Mouse (Mus musculus) midbrain, embryonic 15.5 days (tissue): Measurements from ENCODE around the gene Tmem177. TPM values are rescaled to one million over a fixed set of nuclear protein-coding genes. Genes with fewer than 3 reads are reported as not detected.

Source experiments
- ATAC-seq: fragments of 200-750 bp; cut with Nextera tagmentation; replicated peaks from 2 replicates; pipeline ENCODE4 v1.8.0; 2017; ENCODE audit warnings: moderate TSS enrichment
- H3K27ac ChIP-seq: fragments of 300-500 bp; sonication (generic); 2 replicates; pipeline ENCODE4 v1.5.1; 2015; ENCODE audit warnings: mild to moderate bottlenecking, inconsistent platforms
- H3K27me3 ChIP-seq: fragments of 300-500 bp; sonication (generic); replicated peaks from 2 replicates; pipeline ENCODE4 v1.6.1; 2015; ENCODE audit warnings: inconsistent platforms
- H3K36me3 ChIP-seq: fragments of 300-500 bp; sonication (generic); replicated peaks from 2 replicates; pipeline ENCODE4 v1.6.1; 2015; ENCODE audit warnings: inconsistent platforms
- H3K4me1 ChIP-seq: fragments of 300-500 bp; sonication (generic); 2 replicates; pipeline ENCODE4 v1.6.1; 2015; ENCODE audit warnings: inconsistent platforms
- H3K4me2 ChIP-seq: fragments of 300-500 bp; sonication (generic); 2 replicates; pipeline ENCODE4 v1.6.1; 2015; ENCODE audit warnings: inconsistent platforms, mild to moderate bottlenecking, moderate library complexity
- H3K4me3 ChIP-seq: fragments of 300-500 bp; sonication (generic); 2 replicates; pipeline ENCODE4 v1.5.1; 2015; ENCODE audit warnings: mild to moderate bottlenecking, inconsistent platforms
- H3K9ac ChIP-seq: fragments of 300-500 bp; sonication (generic); 2 replicates; pipeline ENCODE4 v1.6.1; 2015; ENCODE audit warnings: mild to moderate bottlenecking, inconsistent platforms
- H3K9me3 ChIP-seq: fragments of 300-500 bp; sonication (generic); 2 replicates; pipeline ENCODE4 v1.6.1; 2016; ENCODE audit warnings: inconsistent platforms
- WGBS: fragments of 180-500 bp; shearing (Covaris S2); methylation state at CpG from one replicate; pipeline ENCODE4 v1.1.7; 2015; ENCODE audit warnings: mixed read lengths; 5-methylcytosine and 5-hydroxymethylcytosine counted together
- polyA plus RNA-seq: library from polyadenylated mRNA; unstranded; fragments of >200 nt; fragmentation: Nextera tagmentation; extraction: Ambion mirVana; gene quantifications from 2 replicates; pipeline ENCODE4 v1.2.1, GENCODE M21; 2015

Gene Tmem177
- polyA plus RNA-seq: 7.5 and 7.8 TPM in 2 replicates

DNA sequence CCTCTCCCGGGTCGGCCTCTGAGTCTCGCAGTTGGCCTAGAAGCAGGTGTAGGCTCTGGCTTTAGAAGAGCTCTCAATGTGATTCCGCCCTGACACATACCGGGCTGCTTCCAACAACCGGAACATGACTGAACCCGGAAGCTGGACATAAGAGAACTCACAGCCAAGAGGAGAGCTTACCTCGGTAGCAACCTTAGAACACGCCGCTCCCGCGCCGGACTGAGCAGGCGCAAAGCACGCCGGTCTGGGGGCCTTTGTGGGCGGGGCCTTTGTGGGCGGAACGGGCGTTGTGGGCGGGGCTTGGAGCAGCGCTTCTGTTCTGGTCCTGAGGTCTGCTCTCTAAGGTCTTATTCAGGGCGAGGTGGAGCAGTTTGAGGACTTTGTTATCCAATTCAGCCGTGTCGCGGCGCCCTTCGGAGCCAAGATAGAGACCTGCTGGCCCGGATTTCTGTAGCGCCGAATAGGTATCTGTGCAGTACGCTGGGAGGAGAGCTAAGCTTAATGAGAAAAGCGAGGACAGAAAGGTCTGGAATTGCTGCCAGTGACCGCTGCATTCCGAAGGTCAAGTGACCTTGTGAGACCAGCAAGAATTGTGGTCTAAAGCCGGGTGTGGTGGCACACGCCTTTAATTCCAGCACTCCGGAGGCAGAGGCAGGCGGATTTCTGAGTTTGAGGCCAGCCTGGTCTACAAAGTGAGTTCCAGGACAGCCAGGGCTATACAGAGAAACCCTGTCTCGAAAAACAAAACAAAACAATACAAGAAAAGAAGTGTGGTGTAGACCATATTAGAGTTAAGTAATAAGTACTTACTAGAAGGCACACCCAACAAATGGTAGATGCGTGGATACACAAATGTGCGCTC, at the start of gene Tmem177:
Tmem177 (minus strand) TSS at position 256 of the 862 bp plus-strand sequence.
- H3K36me3 ChIP-seq: no peaks in the 10 kb centered on the region
- peak within 1 kb of the TSS; percentile 57 for H3K4me2 ChIP-seq
- peak within 1 kb of the TSS; percentile 67 for H3K27ac ChIP-seq
- H3K9me3 ChIP-seq: no peaks in the 10 kb centered on the region
- H3K4me3 ChIP-seq: peak within 1 kb of the TSS; percentile 49
- peak within 1 kb of the TSS; percentile 49 for H3K9ac ChIP-seq
- H3K27me3 ChIP-seq: no peaks in the 10 kb centered on the region
- peaks cover 9% of the 10 kb centered on the region for H3K4me1 ChIP-seq
- peak; percentile 98 for ATAC-seq
- 10% methylated on average over 42 of the region's 42 CpGs for WGBS

DNA sequence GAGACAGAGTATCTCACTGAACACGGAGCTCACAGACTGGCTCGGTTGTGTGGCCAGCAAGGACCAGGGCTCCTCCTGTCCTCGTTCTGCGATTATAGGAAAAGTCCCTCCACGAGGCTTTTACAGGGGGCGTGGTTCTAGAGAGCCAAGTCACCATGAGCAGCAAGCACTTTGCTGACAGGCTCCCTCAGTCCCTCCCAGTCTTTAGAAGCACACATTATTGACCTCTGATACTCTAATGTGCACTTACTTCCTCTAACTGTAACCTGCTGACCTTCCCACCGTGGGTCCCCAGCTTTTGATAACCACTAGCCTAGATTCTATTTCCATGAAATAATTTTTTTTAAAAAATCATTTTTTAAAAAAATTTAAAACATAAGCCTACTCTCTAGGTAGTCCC, 46.9 kb upstream of the Tmem177 start:
- no peaks in the 10 kb centered on the region for H3K27me3 ChIP-seq
- no peak overlapping the region for H3K9ac ChIP-seq
- no peak for ATAC-seq
- no peak overlapping the region for H3K4me2 ChIP-seq
- no peaks in the 10 kb centered on the region for H3K9me3 ChIP-seq
- 0 out of 2 replicates have a peak, but pooled peaks cover under 1% of the 10 kb centered on the region for H3K4me1 ChIP-seq
- H3K36me3 ChIP-seq: no peaks in the 10 kb centered on the region
- 72% methylated on average over 7 of the region's 7 CpGs for WGBS
- no peak overlapping the region for H3K27ac ChIP-seq
- H3K4me3 ChIP-seq: no peak overlapping the region

DNA sequence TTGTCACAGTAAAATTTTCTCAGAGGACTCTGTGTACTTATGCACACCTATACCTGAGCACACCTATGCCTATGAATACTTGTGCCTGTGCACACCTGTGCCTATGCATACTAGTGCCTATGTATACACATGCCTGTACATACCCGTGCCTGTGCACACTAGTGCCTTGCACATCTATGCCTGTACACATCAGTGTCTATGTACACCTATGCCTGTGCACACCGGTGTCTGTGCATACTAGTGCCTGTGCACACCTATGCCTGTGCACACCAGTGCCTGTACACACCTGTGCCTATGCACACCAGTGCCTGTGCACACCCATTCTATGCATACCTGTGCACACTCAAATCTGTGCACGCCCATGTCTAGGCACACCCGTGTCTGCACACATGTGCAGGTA, 46.5 kb upstream of the Tmem177 start:
- Histone ChIP-seq H3K27ac (no peak overlapping the region), H3K9ac (no peak overlapping the region), H3K4me3 (no peak overlapping the region), H3K27me3 (no peaks in the 10 kb centered on the region), H3K4me2 (no peak overlapping the region), H3K9me3 (no peaks in the 10 kb centered on the region), H3K4me1 (0 out of 2 replicates have a peak, but pooled peaks cover 4% of the 10 kb centered on the region), H3K36me3 (no peaks in the 10 kb centered on the region)
- ATAC-seq: 0 out of 2 replicates have a peak, but pooled peaks have one; percentile 38
- WGBS: 95% methylated on average over 4 of the region's 4 CpGs

DNA sequence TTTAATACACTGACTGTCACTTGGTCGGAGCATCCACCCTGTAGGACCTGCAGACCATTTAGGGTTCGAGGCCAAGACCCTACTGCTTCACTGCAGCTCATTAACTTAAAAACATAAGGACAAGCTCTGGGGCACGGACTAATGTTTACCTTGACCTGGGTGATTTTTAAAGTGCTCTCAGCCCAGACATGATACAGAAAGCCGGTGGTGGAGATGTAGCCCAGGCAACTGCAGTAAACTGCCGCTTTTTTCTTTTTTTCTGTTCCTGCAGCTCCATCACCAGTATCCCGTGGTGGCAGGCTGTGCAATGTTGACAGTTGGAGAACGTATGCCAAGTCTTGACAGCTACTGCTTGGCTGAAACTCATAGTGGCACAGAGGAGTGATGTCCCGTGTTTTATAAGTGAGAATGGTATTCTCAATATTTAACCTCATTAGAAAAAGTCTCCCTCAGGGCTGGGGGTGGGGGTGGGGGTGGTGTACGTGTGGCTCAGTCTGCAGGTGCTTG, 44.8 kb upstream of the Tmem177 start:
- Histone ChIP-seq H3K4me3 (no peak overlapping the region), H3K9me3 (no peaks in the 10 kb centered on the region), H3K4me2 (no peak overlapping the region), H3K4me1 (0 out of 2 replicates have a peak, but pooled peaks cover 4% of the 10 kb centered on the region), H3K27ac (no peak overlapping the region), H3K36me3 (no peaks in the 10 kb centered on the region), H3K27me3 (no peaks in the 10 kb centered on the region), H3K9ac (no peak overlapping the region)
- no peak for ATAC-seq
- WGBS: 65% methylated on average over 9 of the region's 9 CpGs

DNA sequence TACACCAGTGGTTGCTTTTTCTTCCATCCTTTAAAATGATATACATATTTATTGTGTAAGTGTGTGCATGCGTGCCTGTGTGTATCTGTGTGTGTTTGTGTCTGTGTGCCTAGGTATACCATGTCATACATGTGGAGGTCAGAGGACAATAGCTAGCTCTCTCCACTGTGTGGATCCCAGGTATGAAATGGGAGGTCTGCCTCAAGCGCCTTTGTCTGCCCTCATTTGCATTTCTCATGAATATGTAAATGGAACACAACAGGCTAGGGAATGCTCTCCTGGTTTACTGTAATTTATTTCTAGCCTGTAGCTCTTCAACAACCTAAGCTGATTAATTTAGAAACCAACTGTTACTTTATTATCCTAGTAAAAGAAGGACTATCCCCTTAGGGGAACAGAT, 41.7 kb upstream of the Tmem177 start:
- Histone ChIP-seq H3K36me3 (no peaks in the 10 kb centered on the region), H3K9ac (no peak overlapping the region), H3K27me3 (no peaks in the 10 kb centered on the region), H3K4me1 (0 out of 2 replicates have a peak, but pooled peaks cover 4% of the 10 kb centered on the region), H3K27ac (no peak overlapping the region), H3K4me3 (no peak overlapping the region), H3K4me2 (no peak overlapping the region), H3K9me3 (no peaks in the 10 kb centered on the region)
- 64% methylated on average over 2 of the region's 2 CpGs for WGBS
- ATAC-seq: peak; percentile 79

DNA sequence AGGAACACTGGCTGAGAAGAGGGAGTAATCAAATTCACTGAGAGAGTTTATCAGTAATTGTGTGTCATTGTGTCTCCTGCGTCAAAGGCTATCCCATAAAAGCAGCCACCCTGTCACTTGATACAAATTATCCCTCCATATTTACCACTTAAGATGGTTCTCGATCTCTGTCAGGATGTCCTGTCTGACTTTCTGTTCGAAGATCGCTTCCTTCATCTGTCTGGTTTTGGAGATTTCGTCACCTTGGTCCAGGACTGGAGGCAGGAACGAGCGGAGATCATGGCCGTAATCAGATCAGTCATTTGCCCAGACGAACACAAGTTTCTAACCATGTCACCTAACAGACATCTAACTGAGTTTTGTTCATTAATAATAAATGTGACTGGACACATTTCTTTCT, 40.4 kb upstream of the Tmem177 start:
- Histone ChIP-seq H3K4me2 (no peak overlapping the region), H3K9ac (no peak overlapping the region), H3K27ac (no peak overlapping the region), H3K9me3 (no peaks in the 10 kb centered on the region), H3K36me3 (no peaks in the 10 kb centered on the region), H3K4me3 (no peak overlapping the region), H3K4me1 (0 out of 2 replicates have a peak, but pooled peaks cover 4% of the 10 kb centered on the region), H3K27me3 (no peaks in the 10 kb centered on the region)
- ATAC-seq: no peak
- WGBS: 73% methylated on average over 9 of the region's 9 CpGs

DNA sequence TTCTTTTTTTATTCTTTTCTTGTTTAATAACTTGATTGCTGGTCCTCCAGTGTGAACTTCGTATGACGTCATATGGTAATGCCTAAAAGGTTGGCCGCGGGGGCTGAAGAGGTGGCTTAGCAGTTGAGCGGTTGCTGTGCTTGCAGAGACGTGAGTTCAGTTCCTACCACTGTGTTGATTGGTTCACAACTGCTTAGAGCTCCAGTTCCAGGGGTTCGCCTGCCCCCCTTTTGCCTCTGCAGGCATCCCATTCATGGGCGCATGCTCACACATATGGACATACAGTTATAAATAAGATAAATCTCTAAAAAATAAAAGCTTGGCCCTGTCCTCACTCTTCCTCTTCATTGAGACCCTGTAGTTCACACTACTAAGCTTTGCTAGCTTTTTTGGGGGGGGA, 37.1 kb upstream of the Tmem177 start:
- Histone ChIP-seq H3K4me1 (0 out of 2 replicates have a peak, but pooled peaks cover 4% of the 10 kb centered on the region), H3K9ac (no peak overlapping the region), H3K36me3 (no peaks in the 10 kb centered on the region), H3K27me3 (no peaks in the 10 kb centered on the region), H3K27ac (no peak overlapping the region), H3K9me3 (no peaks in the 10 kb centered on the region), H3K4me2 (no peak overlapping the region), H3K4me3 (no peak overlapping the region)
- WGBS: 90% methylated on average over 8 of the region's 8 CpGs
- no peak for ATAC-seq

DNA sequence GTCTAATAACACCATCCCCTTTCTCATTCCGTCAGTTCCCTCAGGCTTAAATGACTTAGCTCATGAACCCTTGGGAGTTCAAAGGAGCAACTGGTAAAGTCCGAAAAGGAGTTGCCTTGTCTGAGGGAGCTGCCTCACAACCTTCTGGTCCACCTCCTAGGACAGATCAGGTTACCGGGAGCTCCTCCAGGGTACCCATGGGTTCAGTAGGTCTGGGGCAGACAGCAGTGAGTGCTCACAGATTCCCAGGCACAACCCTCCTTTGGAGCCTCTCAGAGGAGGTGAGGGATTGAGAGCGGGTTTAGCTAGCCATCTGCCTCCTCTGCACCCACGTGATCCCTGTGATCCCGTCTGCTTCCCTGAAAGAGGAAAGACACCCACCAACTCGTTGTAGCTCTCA, 23.9 kb upstream of the Tmem177 start:
- H3K27ac ChIP-seq: no peak overlapping the region
- ATAC-seq: no peak
- no peak overlapping the region for H3K9ac ChIP-seq
- no peaks in the 10 kb centered on the region for H3K27me3 ChIP-seq
- no peak overlapping the region for H3K4me3 ChIP-seq
- no peaks in the 10 kb centered on the region for H3K36me3 ChIP-seq
- no peak overlapping the region for H3K4me2 ChIP-seq
- no peaks in the 10 kb centered on the region for H3K9me3 ChIP-seq
- 31% methylated on average over 7 of the region's 7 CpGs for WGBS
- no peaks in the 10 kb centered on the region for H3K4me1 ChIP-seq

DNA sequence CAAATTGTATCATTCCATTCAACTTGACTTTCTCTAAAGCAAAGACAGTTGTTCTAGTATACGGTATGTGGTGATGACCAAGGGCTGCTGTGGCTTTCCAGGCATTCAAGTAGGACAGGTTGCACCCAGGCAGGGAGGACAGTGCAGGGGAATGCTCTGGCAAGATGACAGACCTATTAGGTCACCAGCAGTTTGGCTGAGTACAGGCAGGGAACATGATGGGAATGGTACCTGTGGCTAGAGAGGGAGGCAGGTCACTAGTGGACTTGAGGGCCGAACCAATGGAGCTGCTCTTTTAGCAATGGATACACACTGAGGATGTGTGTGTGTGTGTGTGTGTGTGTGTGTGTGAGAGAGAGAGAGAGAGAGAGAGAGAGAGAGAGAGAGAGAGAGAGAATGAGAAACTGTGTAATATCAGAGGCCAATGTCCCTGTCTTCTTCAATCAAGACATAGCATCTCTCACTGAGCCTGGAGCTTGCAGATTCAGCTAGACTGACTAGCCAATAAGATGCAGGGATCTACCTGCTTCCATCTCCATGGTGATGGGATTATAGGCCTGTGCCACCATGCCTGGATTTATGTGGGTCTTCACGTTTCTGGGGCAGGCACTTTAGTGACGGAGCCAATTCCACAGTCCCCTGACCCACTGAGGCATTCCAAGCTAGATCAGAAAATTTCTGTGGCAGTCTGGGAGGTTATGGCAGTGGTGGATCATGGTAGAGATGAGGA, 18.6 kb upstream of the Tmem177 start:
- Histone ChIP-seq H3K27ac (no peak overlapping the region), H3K4me1 (no peaks in the 10 kb centered on the region), H3K9me3 (no peaks in the 10 kb centered on the region), H3K9ac (no peak overlapping the region), H3K27me3 (no peaks in the 10 kb centered on the region), H3K4me3 (no peak overlapping the region), H3K4me2 (no peak overlapping the region), H3K36me3 (no peaks in the 10 kb centered on the region)
- WGBS: 68% methylated on average over 4 of the region's 4 CpGs
- no peak for ATAC-seq

DNA sequence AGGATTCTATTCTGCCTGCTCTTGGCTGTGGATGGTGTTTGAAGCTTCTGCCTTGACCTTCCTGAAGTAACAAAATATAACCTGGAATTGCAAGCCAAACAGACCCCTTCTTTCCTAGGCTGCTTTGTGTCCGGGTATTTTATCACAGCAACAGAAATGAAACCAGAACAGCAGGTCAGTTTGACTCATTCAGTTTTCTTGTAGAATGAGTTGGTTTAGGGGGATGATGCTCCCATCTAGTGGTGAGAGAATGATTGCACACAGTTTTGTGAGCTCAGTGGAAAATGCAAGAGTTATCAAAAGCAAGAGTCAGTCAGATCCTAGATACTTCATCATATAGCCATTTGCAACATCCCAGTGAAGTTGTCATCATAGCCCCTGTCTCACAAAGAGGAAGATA, 16.7 kb upstream of the Tmem177 start:
- Histone ChIP-seq H3K27ac (no peak overlapping the region), H3K9ac (no peak overlapping the region), H3K4me3 (no peak overlapping the region), H3K4me1 (no peaks in the 10 kb centered on the region), H3K9me3 (no peaks in the 10 kb centered on the region), H3K4me2 (no peak overlapping the region), H3K27me3 (no peaks in the 10 kb centered on the region), H3K36me3 (no peaks in the 10 kb centered on the region)
- no peak for ATAC-seq
- WGBS: 67% methylated on average over 1 of the region's 1 CpGs

DNA sequence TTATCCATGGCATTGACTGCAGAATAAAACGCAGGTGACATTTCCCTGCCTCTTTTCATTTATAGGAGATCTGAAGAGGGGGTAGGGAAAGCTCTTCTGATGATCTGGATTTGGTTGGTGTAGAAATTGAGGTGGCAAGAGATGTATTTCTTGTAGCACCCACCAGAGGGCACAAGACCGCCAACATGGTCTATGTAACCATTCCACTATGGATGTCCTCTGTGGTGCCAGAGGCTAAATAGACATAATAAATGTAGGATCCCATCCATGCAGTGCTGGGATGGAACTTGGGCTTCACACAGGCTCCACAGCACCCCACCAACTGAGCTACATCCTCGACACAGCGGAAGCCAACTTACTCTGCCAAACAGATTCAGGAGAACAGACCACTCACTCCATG, 6.3 kb upstream of the Tmem177 start:
- no peaks in the 10 kb centered on the region for H3K27me3 ChIP-seq
- no peak for ATAC-seq
- WGBS: 60% methylated on average over 4 of the region's 4 CpGs
- H3K9me3 ChIP-seq: no peaks in the 10 kb centered on the region
- H3K36me3 ChIP-seq: no peaks in the 10 kb centered on the region
- no peak overlapping the region for H3K4me2 ChIP-seq
- no peak overlapping the region for H3K27ac ChIP-seq
- no peak overlapping the region for H3K4me3 ChIP-seq
- no peak overlapping the region for H3K9ac ChIP-seq
- H3K4me1 ChIP-seq: no peaks in the 10 kb centered on the region

DNA sequence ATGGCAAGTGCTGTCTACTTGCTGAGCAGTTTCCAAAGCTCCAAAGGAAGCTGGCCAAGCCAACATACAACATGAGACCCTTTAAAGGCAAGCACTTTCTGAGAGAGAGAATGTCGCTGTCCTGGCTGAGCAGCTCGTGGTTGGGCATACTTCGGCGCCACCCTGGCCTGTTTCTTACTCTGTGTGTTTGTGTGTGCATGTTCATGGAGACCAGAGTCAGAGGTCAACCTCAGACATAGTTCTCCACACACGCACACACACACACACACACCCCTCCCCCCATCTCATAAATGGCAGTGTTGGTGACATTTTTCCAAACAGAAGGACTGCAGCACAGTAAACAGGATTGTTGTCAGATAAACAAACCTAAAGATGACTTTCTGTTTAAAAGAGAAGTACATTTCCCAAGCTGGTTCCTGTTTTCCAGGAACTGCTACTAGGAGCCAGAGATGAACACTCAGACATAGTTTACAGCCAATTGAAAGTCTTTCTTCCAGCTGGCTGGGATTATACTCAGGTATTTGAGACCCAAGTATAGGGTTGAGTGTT, 3.9 kb upstream of the Tmem177 start:
- H3K36me3 ChIP-seq: no peaks in the 10 kb centered on the region

More for the DNA sequence above, 3.9 kb upstream of the Tmem177 start:
- Histone ChIP-seq H3K4me2 (no peak overlapping the region), H3K27ac (no peak overlapping the region), H3K4me3 (no peak overlapping the region), H3K4me1 (peaks cover 8% of the 10 kb centered on the region), H3K9me3 (no peaks in the 10 kb centered on the region), H3K9ac (no peak overlapping the region), H3K27me3 (no peaks in the 10 kb centered on the region)
- WGBS: 86% methylated on average over 5 of the region's 5 CpGs
- no peak for ATAC-seq
